Mouse (Mus musculus) bone marrow macrophage, adult 2 months (primary cell): ENCODE data around the gene Olfml2a.

Source experiments
- CTCF ChIP-seq: IDR thresholded peaks from 2 replicates; pipeline ENCODE4 v1.5.1; 2012; ENCODE audit warnings: low read depth, mild to moderate bottlenecking, low read length, moderate library complexity
- POLR2A ChIP-seq: IDR thresholded peaks from 2 replicates; pipeline ENCODE4 v1.6.1; 2012; ENCODE audit warnings: mild to moderate bottlenecking, low read depth, low read length, borderline replicate concordance

GRCm38 (mm10) chr2:39000587-39000919, 68.8 kb downstream of the Olfml2a start:
- TF ChIP-seq POLR2A: no peak
- TF ChIP-seq CTCF: no peak
